Mouse (Mus musculus) liver, adult 2 months (tissue): Measurements from ENCODE around the gene Nsd1. TPM values are rescaled to one million over a fixed set of nuclear protein-coding genes. Genes with fewer than 3 reads are reported as not detected.
A peak's percentile ranks its signal among the peaks of the same experiment; 100 is the strongest.

Experiments
- DNase-seq: peaks from one replicate; pipeline ENCODE4 v3.0.0-alpha.2; 2011; ENCODE audit warnings: low read depth, low spot score; ENCODE audit errors: extremely low read depth
- H3K27ac ChIP-seq: fragments of 200-500 bp; replicated peaks from 2 replicates; pipeline ENCODE4 v1.5.1; 2012; ENCODE audit warnings: low read depth, mild to moderate bottlenecking, control low read depth, inconsistent platforms, low read length; ENCODE audit not compliant: insufficient read depth
- H3K27me3 ChIP-seq: fragments of 200-500 bp; 2 replicates; pipeline ENCODE4 v1.6.1; 2012; ENCODE audit warnings: mild to moderate bottlenecking, moderate library complexity, low read length, inconsistent platforms; ENCODE audit not compliant: control insufficient read depth, insufficient read depth
- H3K36me3 ChIP-seq: fragments of 200-500 bp; 2 replicates; pipeline ENCODE4 v1.6.1; 2012; ENCODE audit warnings: low read length, inconsistent platforms; ENCODE audit not compliant: control insufficient read depth, insufficient read depth
- H3K4me1 ChIP-seq: fragments of 200-500 bp; 2 replicates; pipeline ENCODE4 v1.6.1; 2011; ENCODE audit warnings: low read length; ENCODE audit not compliant: control insufficient read depth, insufficient read depth
- H3K4me3 ChIP-seq: fragments of 200-500 bp; 2 replicates; pipeline ENCODE4 v1.5.1; 2011; ENCODE audit warnings: low read depth, mild to moderate bottlenecking, control low read depth, low read length, moderate library complexity; ENCODE audit not compliant: insufficient read depth
- H3K79me2 ChIP-seq: fragments of 200-500 bp; 2 replicates; pipeline ENCODE4 v1.6.1; 2012; ENCODE audit warnings: inconsistent platforms, mild to moderate bottlenecking, low read length, moderate library complexity; ENCODE audit not compliant: control insufficient read depth, insufficient read depth
- H3K9ac ChIP-seq: fragments of 200-500 bp; 2 replicates; pipeline ENCODE4 v1.6.1; 2012; ENCODE audit warnings: low read depth, mild to moderate bottlenecking, control low read depth, inconsistent platforms, low read length
- CTCF ChIP-seq: fragments of 200-500 bp; IDR thresholded peaks from 2 replicates; pipeline ENCODE4 v1.5.1; 2011; ENCODE audit warnings: low read depth, low read length, control low read depth
- POLR2A ChIP-seq: fragments of 200-500 bp; IDR thresholded peaks from 2 replicates; pipeline ENCODE4 v1.6.1; 2011; ENCODE audit warnings: low read length, control low read depth; ENCODE audit not compliant: insufficient read depth; ENCODE audit errors: extremely low read depth
- WGBS: fragments of 180-500 bp; shearing (Covaris S2); methylation state at CpG from one replicate; pipeline ENCODE4 v1.1.7; 2018; 5-methylcytosine and 5-hydroxymethylcytosine counted together
- polyA plus RNA-seq: library from polyadenylated mRNA; depleted of rRNA; stranded (reverse); fragments of >200 nt; gene quantifications from 2 replicates; pipeline ENCODE4 v1.2.3, GENCODE M21; 2012
- total RNA-seq: library from RNA; depleted of rRNA; stranded (reverse); fragments of >200 nt; gene quantifications from 2 replicates; pipeline ENCODE4 v1.2.3, GENCODE M21; 2014

Nsd1 gene
- total and polyA plus RNA-seq, 2 experiments, result 8.9 to 45.4 TPM

- no peaks in the 10 kb centered on the region for H3K79me2 ChIP-seq
Observed at GRCm38 (mm10) chr13:55288854-55289253, 79.3 kb downstream of the Nsd1 start.

GRCm38 (mm10) chr13:55296760-55297159, 87.2 kb downstream of the Nsd1 start:
- 96% methylated on average over 1 of the region's 1 CpGs for WGBS
- no peak overlapping the region for H3K9ac ChIP-seq
- no peaks in the 10 kb centered on the region for H3K79me2 ChIP-seq
- no peak for TF ChIP-seq CTCF
- H3K4me3 ChIP-seq, result no peak overlapping the region
- no peak for DNase-seq
- no peaks in the 10 kb centered on the region for H3K4me1 ChIP-seq
- H3K27me3 ChIP-seq, result no peaks in the 10 kb centered on the region
- no peak overlapping the region for H3K27ac ChIP-seq
- H3K36me3 ChIP-seq, result peaks cover 73% of the 10 kb centered on the region

More at GRCm38 (mm10) chr13:55288854-55289253, 79.3 kb downstream of the Nsd1 start:
- H3K4me3 ChIP-seq, result no peak overlapping the region
- WGBS, result 84% methylated on average over 3 of the region's 3 CpGs
- H3K9ac ChIP-seq, result no peak overlapping the region
- no peaks in the 10 kb centered on the region for H3K4me1 ChIP-seq
- peaks cover 61% of the 10 kb centered on the region for H3K36me3 ChIP-seq
- H3K27me3 ChIP-seq, result no peaks in the 10 kb centered on the region
- no peak overlapping the region for H3K27ac ChIP-seq
- no peak for TF ChIP-seq POLR2A
- TF ChIP-seq CTCF, result no peak
- no peak for DNase-seq

- Histone ChIP-seq H3K79me2 (no peaks in the 10 kb centered on the region), H3K36me3 (peaks cover 74% of the 10 kb centered on the region), H3K27me3 (no peaks in the 10 kb centered on the region), H3K4me1 (no peaks in the 10 kb centered on the region), H3K9ac (no peak overlapping the region), H3K4me3 (no peak overlapping the region), H3K27ac (no peak overlapping the region)
- 90% methylated on average over 5 of the region's 5 CpGs for WGBS
- TF ChIP-seq POLR2A (no peak), CTCF (no peak)
- no peak for DNase-seq
Observed at GRCm38 (mm10) chr13:55300913-55301312, 91.3 kb downstream of the Nsd1 start.

- 91% methylated on average over 8 of the region's 8 CpGs for WGBS
- H3K36me3 ChIP-seq, result peaks cover 61% of the 10 kb centered on the region
- no peak overlapping the region for H3K27ac ChIP-seq
- no peaks in the 10 kb centered on the region for H3K79me2 ChIP-seq
- no peaks in the 10 kb centered on the region for H3K27me3 ChIP-seq
- TF ChIP-seq POLR2A (no peak), CTCF (no peak)
- H3K9ac ChIP-seq, result no peak overlapping the region
- DNase-seq, result no peak
- H3K4me3 ChIP-seq, result no peak overlapping the region
- no peaks in the 10 kb centered on the region for H3K4me1 ChIP-seq
Observed at GRCm38 (mm10) chr13:55312028-55312630, 102.5 kb downstream of the Nsd1 start.

- no peak for DNase-seq
- H3K27me3 ChIP-seq, result no peaks in the 10 kb centered on the region
- TF ChIP-seq POLR2A, result no peak
- TF ChIP-seq CTCF, result no peak
- no peaks in the 10 kb centered on the region for H3K4me1 ChIP-seq
- H3K36me3 ChIP-seq, result peaks cover 52% of the 10 kb centered on the region
- no peak overlapping the region for H3K27ac ChIP-seq
- H3K9ac ChIP-seq, result no peak overlapping the region
- H3K79me2 ChIP-seq, result no peaks in the 10 kb centered on the region
- no peak overlapping the region for H3K4me3 ChIP-seq
- WGBS, result 91% methylated on average over 9 of the region's 9 CpGs
Observed at GRCm38 (mm10) chr13:55313051-55313450, 103.5 kb downstream of the Nsd1 start.

GRCm38 (mm10) chr13:55314891-55315412, 105.4 kb downstream of the Nsd1 start:
- Histone ChIP-seq H3K27ac (no peak overlapping the region), H3K4me3 (no peak overlapping the region), H3K36me3 (peaks cover 41% of the 10 kb centered on the region), H3K4me1 (no peaks in the 10 kb centered on the region), H3K27me3 (no peaks in the 10 kb centered on the region), H3K9ac (no peak overlapping the region), H3K79me2 (no peaks in the 10 kb centered on the region)
- 66% methylated on average over 2 of the region's 2 CpGs for WGBS
- TF ChIP-seq CTCF (no peak), POLR2A (no peak)
- peak; percentile 60 for DNase-seq
